Mouse (Mus musculus): ENCODE data around the gene Olfml2a. TPM values are rescaled to one million over a fixed set of nuclear protein-coding genes. Genes with fewer than 3 reads are reported as not detected.

Gene Olfml2a
- total RNA-seq, 1 experiment from 2014 or later: not detected

GRCm38 (mm10) chr2:38936721-38937378 is 5.1 kb downstream of the Olfml2a start:
- ATAC-seq (replicated peaks; ENCODE audit: insufficient number of reproducible peaks, low FRiP score, low TSS enrichment, poor library complexity, severe bottlenecking): no peak; the same call in 1 of the 2 replicates

GRCm38 (mm10) chr2:38937396-38937795 is 5.6 kb downstream of the Olfml2a start:
- ATAC-seq (replicated peaks; ENCODE audit: insufficient number of reproducible peaks, low FRiP score, low TSS enrichment, poor library complexity, severe bottlenecking): no peak

GRCm38 (mm10) chr2:38938007-38938406 is 6.2 kb downstream of the Olfml2a start:
- no peak for ATAC-seq (replicated peaks; ENCODE audit: insufficient number of reproducible peaks, low FRiP score, low TSS enrichment, poor library complexity, severe bottlenecking)

GRCm38 (mm10) chr2:38939047-38939446 is 7.3 kb downstream of the Olfml2a start:
- no peak for ATAC-seq (replicated peaks; ENCODE audit: insufficient number of reproducible peaks, low FRiP score, low TSS enrichment, poor library complexity, severe bottlenecking)

GRCm38 (mm10) chr2:38941426-38941825 is 9.6 kb downstream of the Olfml2a start:
- no peak for ATAC-seq (replicated peaks; ENCODE audit: insufficient number of reproducible peaks, low FRiP score, low TSS enrichment, poor library complexity, severe bottlenecking)

- ATAC-seq (replicated peaks; ENCODE audit: insufficient number of reproducible peaks, low FRiP score, low TSS enrichment, poor library complexity, severe bottlenecking): no peak
Measured at GRCm38 (mm10) chr2:38941898-38942297, 10.1 kb downstream of the Olfml2a start.

GRCm38 (mm10) chr2:38943161-38943560 is 11.4 kb downstream of the Olfml2a start:
- no peak for ATAC-seq (replicated peaks; ENCODE audit: insufficient number of reproducible peaks, low FRiP score, low TSS enrichment, poor library complexity, severe bottlenecking)

- no peak for ATAC-seq (replicated peaks; ENCODE audit: insufficient number of reproducible peaks, low FRiP score, low TSS enrichment, poor library complexity, severe bottlenecking)
Measured at GRCm38 (mm10) chr2:38943977-38944376, 12.2 kb downstream of the Olfml2a start.

- no peak for ATAC-seq (replicated peaks; ENCODE audit: insufficient number of reproducible peaks, low FRiP score, low TSS enrichment, poor library complexity, severe bottlenecking)
Measured at GRCm38 (mm10) chr2:38944460-38945161, 12.8 kb downstream of the Olfml2a start.

GRCm38 (mm10) chr2:38947566-38947965 is 15.8 kb downstream of the Olfml2a start:
- no peak for ATAC-seq (replicated peaks; ENCODE audit: insufficient number of reproducible peaks, low FRiP score, low TSS enrichment, poor library complexity, severe bottlenecking)

GRCm38 (mm10) chr2:38950281-38950719 is 18.5 kb downstream of the Olfml2a start:
- ATAC-seq (replicated peaks; ENCODE audit: insufficient number of reproducible peaks, low FRiP score, low TSS enrichment, poor library complexity, severe bottlenecking): 0 out of 2 replicates have a peak, but pooled peaks have one; percentile 14

GRCm38 (mm10) chr2:38953152-38953883 is 21.5 kb downstream of the Olfml2a start:
- no peak for ATAC-seq (replicated peaks; ENCODE audit: insufficient number of reproducible peaks, low FRiP score, low TSS enrichment, poor library complexity, severe bottlenecking)

GRCm38 (mm10) chr2:38956062-38956461 is 24.3 kb downstream of the Olfml2a start:
- ATAC-seq (replicated peaks; ENCODE audit: insufficient number of reproducible peaks, low FRiP score, low TSS enrichment, poor library complexity, severe bottlenecking): no peak

GRCm38 (mm10) chr2:38957671-38958223 is 26.0 kb downstream of the Olfml2a start:
- ATAC-seq (replicated peaks; ENCODE audit: insufficient number of reproducible peaks, low FRiP score, low TSS enrichment, poor library complexity, severe bottlenecking): no peak

- no peak for ATAC-seq (replicated peaks; ENCODE audit: insufficient number of reproducible peaks, low FRiP score, low TSS enrichment, poor library complexity, severe bottlenecking)
Measured at GRCm38 (mm10) chr2:38964198-38964597, 32.4 kb downstream of the Olfml2a start.

GRCm38 (mm10) chr2:38969650-38970049 is 37.9 kb downstream of the Olfml2a start:
- no peak for ATAC-seq (replicated peaks; ENCODE audit: insufficient number of reproducible peaks, low FRiP score, low TSS enrichment, poor library complexity, severe bottlenecking)

- no peak for ATAC-seq (replicated peaks; ENCODE audit: insufficient number of reproducible peaks, low FRiP score, low TSS enrichment, poor library complexity, severe bottlenecking)
Measured at GRCm38 (mm10) chr2:38970057-38970456, 38.3 kb downstream of the Olfml2a start.

- no peak for ATAC-seq (replicated peaks; ENCODE audit: insufficient number of reproducible peaks, low FRiP score, low TSS enrichment, poor library complexity, severe bottlenecking)
Measured at GRCm38 (mm10) chr2:38973223-38973622, 41.4 kb downstream of the Olfml2a start.

GRCm38 (mm10) chr2:38973701-38974100 is 41.9 kb downstream of the Olfml2a start:
- ATAC-seq (replicated peaks; ENCODE audit: insufficient number of reproducible peaks, low FRiP score, low TSS enrichment, poor library complexity, severe bottlenecking): no peak
